Mouse (Mus musculus) limb, embryonic 13.5 days (tissue): Measurements from ENCODE around the gene Mrpl23. TPM values are rescaled to one million over a fixed set of nuclear protein-coding genes. Genes with fewer than 3 reads are reported as not detected.

Experiments
- ATAC-seq: fragments of 200-750 bp; cut with Nextera tagmentation; 2 replicates; pipeline ENCODE4 v1.8.0; 2017; ENCODE audit warnings: low read depth, moderate number of reproducible peaks, moderate TSS enrichment; ENCODE audit not compliant: low FRiP score
- H3K27ac ChIP-seq: fragments of 300-500 bp; sonication (generic); 2 replicates; pipeline ENCODE4 v1.5.1; 2015; ENCODE audit warnings: inconsistent platforms, mild to moderate bottlenecking, moderate library complexity
- H3K27me3 ChIP-seq: fragments of 300-500 bp; sonication (generic); 2 replicates; pipeline ENCODE4 v1.6.1; 2015; ENCODE audit warnings: mild to moderate bottlenecking, inconsistent platforms
- H3K36me3 ChIP-seq: fragments of 300-500 bp; sonication (generic); 2 replicates; pipeline ENCODE4 v1.6.1; 2015; ENCODE audit warnings: inconsistent platforms, mild to moderate bottlenecking, moderate library complexity
- H3K4me1 ChIP-seq: fragments of 300-500 bp; sonication (generic); 2 replicates; pipeline ENCODE4 v1.6.1; 2015; ENCODE audit warnings: inconsistent platforms
- H3K4me2 ChIP-seq: fragments of 300-500 bp; sonication (generic); replicated peaks from 2 replicates; pipeline ENCODE4 v1.6.1; 2015; ENCODE audit warnings: inconsistent platforms, mild to moderate bottlenecking, moderate library complexity
- H3K4me3 ChIP-seq: fragments of 300-500 bp; sonication (generic); 2 replicates; pipeline ENCODE4 v1.5.1; 2015; ENCODE audit warnings: moderate library complexity, mild to moderate bottlenecking, inconsistent platforms
- H3K9ac ChIP-seq: fragments of 300-500 bp; sonication (generic); 2 replicates; pipeline ENCODE4 v1.6.1; 2015; ENCODE audit warnings: mild to moderate bottlenecking, inconsistent platforms
- H3K9me3 ChIP-seq: fragments of 300-500 bp; sonication (generic); 2 replicates; pipeline ENCODE4 v1.6.1; 2016; ENCODE audit warnings: inconsistent platforms
- WGBS: fragments of 180-500 bp; shearing (Covaris S2); methylation state at CpG from one replicate; pipeline ENCODE4 v1.1.7; 2015; 5-methylcytosine and 5-hydroxymethylcytosine counted together
- polyA plus RNA-seq: library from polyadenylated mRNA; unstranded; fragments of >200 nt; fragmentation: Nextera tagmentation; extraction: Ambion mirVana; gene quantifications from 2 replicates; pipeline ENCODE4 v1.2.1, GENCODE M21; 2015

Gene Mrpl23
- 27.3 and 35.1 TPM in 2 replicates for polyA plus RNA-seq

DNA sequence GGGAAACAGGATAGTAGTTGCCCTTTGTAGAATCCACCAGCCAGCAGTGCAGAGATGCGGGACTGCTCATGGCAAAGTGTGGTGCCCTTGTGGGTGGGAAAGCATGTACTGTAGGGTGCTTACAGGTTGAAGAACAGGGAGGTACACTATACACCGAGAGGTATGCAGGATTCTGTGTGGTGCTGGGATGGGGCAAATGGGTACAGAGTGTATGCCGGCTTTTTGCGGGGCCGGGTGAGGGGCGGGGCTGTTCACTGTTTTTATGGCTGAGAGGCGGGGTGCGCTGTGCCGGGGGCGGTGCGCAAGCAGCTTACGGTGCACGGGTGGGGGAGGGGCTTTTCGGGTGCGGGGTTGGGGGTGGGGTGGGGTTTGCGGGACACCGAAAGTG, at the start of gene Mrpl23:
TSS of gene Mrpl23 (plus strand) at position 16 of the 388 bp plus-strand sequence.
- H3K4me2 ChIP-seq: peak within 1 kb of the TSS; percentile 79
- H3K4me1 ChIP-seq: peaks cover 79% of the 10 kb centered on the region
- 4% methylated on average over 16 of the region's 17 CpGs for WGBS
- ATAC-seq: peak; percentile 74
- no peaks in the 10 kb centered on the region for H3K9me3 ChIP-seq
- H3K9ac ChIP-seq: peak within 1 kb of the TSS; percentile 83
- peak within 1 kb of the TSS; percentile 58 for H3K4me3 ChIP-seq
- H3K27me3 ChIP-seq: no peaks in the 10 kb centered on the region
- peak within 1 kb of the TSS; percentile 96 for H3K27ac ChIP-seq
- no peaks in the 10 kb centered on the region for H3K36me3 ChIP-seq

DNA sequence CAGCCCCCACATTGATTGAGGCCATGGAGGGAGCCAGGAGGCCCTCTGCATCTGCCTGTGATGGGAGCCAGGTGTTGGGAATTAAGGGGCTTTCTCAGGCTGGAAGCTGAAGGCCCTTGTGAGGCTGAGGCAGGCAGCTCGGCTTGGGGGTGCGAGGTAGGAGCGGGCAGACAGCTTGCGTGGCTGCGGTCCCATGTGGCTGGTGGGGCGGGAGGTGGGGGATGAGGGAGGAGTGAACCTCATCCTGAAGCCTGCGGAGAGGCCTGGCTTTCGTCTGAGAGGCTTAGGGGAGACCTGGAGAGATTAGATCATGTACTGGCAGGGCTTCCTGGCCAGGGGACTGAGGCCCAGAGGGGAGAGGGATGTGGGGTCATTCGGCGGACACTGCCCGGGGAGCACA, 49.4 kb upstream of the Mrpl23 start:
- peak overlapping the region; percentile 99 for H3K27ac ChIP-seq
- peak; percentile 12 for ATAC-seq
- H3K4me2 ChIP-seq: peak overlapping the region; percentile 59; the same call in 1 of the 2 replicates
- H3K36me3 ChIP-seq: peaks cover 7% of the 10 kb centered on the region; the same call in 1 of the 2 replicates
- H3K9me3 ChIP-seq: no peaks in the 10 kb centered on the region
- no peak overlapping the region for H3K4me3 ChIP-seq
- peak overlapping the region; percentile 48 for H3K9ac ChIP-seq
- H3K4me1 ChIP-seq: peaks cover 88% of the 10 kb centered on the region
- H3K27me3 ChIP-seq: no peaks in the 10 kb centered on the region
- 19% methylated on average over 11 of the region's 11 CpGs for WGBS

GRCm38 (mm10) chr7:142484780-142485179, 47.7 kb upstream of the Mrpl23 start:
- no peaks in the 10 kb centered on the region for H3K27me3 ChIP-seq
- H3K4me3 ChIP-seq: no peak overlapping the region
- no peak overlapping the region for H3K4me2 ChIP-seq
- H3K27ac ChIP-seq: peak overlapping the region; percentile 99
- no peaks in the 10 kb centered on the region for H3K9me3 ChIP-seq
- H3K9ac ChIP-seq: peak overlapping the region; percentile 53; the same call in 1 of the 2 replicates
- no peak for ATAC-seq
- H3K4me1 ChIP-seq: peaks cover 92% of the 10 kb centered on the region
- H3K36me3 ChIP-seq: peaks cover 23% of the 10 kb centered on the region
- 50% methylated on average over 12 of the region's 12 CpGs for WGBS

- peak overlapping the region; percentile 50 for H3K9ac ChIP-seq
- WGBS: 20% methylated on average over 8 of the region's 8 CpGs
Observed at GRCm38 (mm10) chr7:142486751-142487162, 45.7 kb upstream of the Mrpl23 start.

DNA sequence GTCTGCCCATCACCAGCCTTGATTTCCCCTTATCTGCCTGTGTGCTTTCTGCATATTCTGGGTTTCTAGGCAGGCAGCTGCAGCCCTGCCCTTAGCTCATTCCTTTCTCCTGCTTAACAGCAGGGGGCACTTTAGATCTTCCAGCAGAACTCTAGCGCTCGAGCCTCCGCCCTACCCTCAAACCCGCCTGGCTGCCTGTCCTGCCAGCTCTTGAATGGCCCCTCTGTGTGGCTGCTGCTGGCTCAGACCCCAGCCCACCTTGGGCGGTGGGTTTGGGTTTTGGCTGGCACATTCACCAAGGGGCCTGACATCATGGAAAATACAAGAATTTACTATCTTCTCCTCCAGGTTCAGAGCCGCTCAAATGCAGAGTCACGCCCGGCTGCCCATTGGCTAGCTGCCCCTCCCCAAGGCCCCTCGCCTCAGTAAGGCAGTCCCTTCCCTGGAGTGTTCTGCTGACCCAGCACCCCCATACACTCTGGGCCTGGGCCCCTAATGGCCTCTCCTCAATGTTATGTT, 45.1 kb upstream of the Mrpl23 start:
- Histone ChIP-seq H3K4me1 (peaks cover 66% of the 10 kb centered on the region), H3K36me3 (peaks cover 46% of the 10 kb centered on the region), H3K4me2 (peak overlapping the region; percentile 30), H3K27me3 (no peaks in the 10 kb centered on the region), H3K9me3 (no peaks in the 10 kb centered on the region), H3K27ac (peak overlapping the region; percentile 99), H3K9ac (peak overlapping the region; percentile 50; the same call in 1 of the 2 replicates), H3K4me3 (no peak overlapping the region)
- peak; percentile 70 for ATAC-seq
- WGBS: 12% methylated on average over 9 of the region's 9 CpGs

More at GRCm38 (mm10) chr7:142486751-142487162, 45.7 kb upstream of the Mrpl23 start:
- no peaks in the 10 kb centered on the region for H3K27me3 ChIP-seq
- peak overlapping the region; percentile 99 for H3K27ac ChIP-seq
- ATAC-seq: peak; percentile 58
- no peaks in the 10 kb centered on the region for H3K9me3 ChIP-seq
- peaks cover 40% of the 10 kb centered on the region for H3K36me3 ChIP-seq
- H3K4me2 ChIP-seq: peak overlapping the region; percentile 30; the same call in 1 of the 2 replicates
- peaks cover 73% of the 10 kb centered on the region for H3K4me1 ChIP-seq
- H3K4me3 ChIP-seq: no peak overlapping the region

- ATAC-seq: no peak
- H3K4me1 ChIP-seq: peaks cover 62% of the 10 kb centered on the region
- peak overlapping the region; percentile 99 for H3K27ac ChIP-seq
- no peaks in the 10 kb centered on the region for H3K27me3 ChIP-seq
- peaks cover 46% of the 10 kb centered on the region for H3K36me3 ChIP-seq
- 80% methylated on average over 3 of the region's 3 CpGs for WGBS
- no peak overlapping the region; the same call in 1 of the 2 replicates for H3K4me2 ChIP-seq
- no peaks in the 10 kb centered on the region for H3K9me3 ChIP-seq
- no peak overlapping the region for H3K4me3 ChIP-seq
- H3K9ac ChIP-seq: no peak overlapping the region
Observed at GRCm38 (mm10) chr7:142488053-142488452, 44.4 kb upstream of the Mrpl23 start.

GRCm38 (mm10) chr7:142493535-142493934, 39.0 kb upstream of the Mrpl23 start:
- peaks cover 40% of the 10 kb centered on the region for H3K36me3 ChIP-seq
- 50% methylated on average over 8 of the region's 8 CpGs for WGBS
- H3K27me3 ChIP-seq: no peaks in the 10 kb centered on the region
- peaks cover 19% of the 10 kb centered on the region for H3K4me1 ChIP-seq
- H3K4me2 ChIP-seq: no peak overlapping the region
- H3K9ac ChIP-seq: no peak overlapping the region
- H3K9me3 ChIP-seq: no peaks in the 10 kb centered on the region
- H3K4me3 ChIP-seq: no peak overlapping the region
- no peak for ATAC-seq
- peak overlapping the region; percentile 55; the same call in 1 of the 2 replicates for H3K27ac ChIP-seq

- 79% methylated on average over 3 of the region's 3 CpGs for WGBS
- Histone ChIP-seq H3K9ac (no peak overlapping the region), H3K27me3 (no peaks in the 10 kb centered on the region), H3K4me2 (no peak overlapping the region), H3K9me3 (no peaks in the 10 kb centered on the region), H3K36me3 (peaks cover 14% of the 10 kb centered on the region), H3K27ac (no peak overlapping the region), H3K4me3 (no peak overlapping the region), H3K4me1 (peaks cover 14% of the 10 kb centered on the region)
- ATAC-seq: no peak
Observed at GRCm38 (mm10) chr7:142496158-142496557, 36.3 kb upstream of the Mrpl23 start.

- H3K9me3 ChIP-seq: no peaks in the 10 kb centered on the region
- no peak for ATAC-seq
- H3K27ac ChIP-seq: no peak overlapping the region
- H3K4me1 ChIP-seq: peaks cover 14% of the 10 kb centered on the region
- no peaks in the 10 kb centered on the region for H3K27me3 ChIP-seq
- 80% methylated on average over 5 of the region's 5 CpGs for WGBS
- no peak overlapping the region for H3K9ac ChIP-seq
- H3K4me3 ChIP-seq: no peak overlapping the region
- H3K36me3 ChIP-seq: peaks cover 9% of the 10 kb centered on the region
- H3K4me2 ChIP-seq: no peak overlapping the region
Observed at GRCm38 (mm10) chr7:142496800-142497199, 35.7 kb upstream of the Mrpl23 start.

GRCm38 (mm10) chr7:142497775-142498174, 34.7 kb upstream of the Mrpl23 start:
- Histone ChIP-seq H3K9ac (no peak overlapping the region), H3K36me3 (0 out of 2 replicates have a peak, but pooled peaks cover 5% of the 10 kb centered on the region), H3K27ac (no peak overlapping the region; the same call in 1 of the 2 replicates), H3K4me2 (no peak overlapping the region), H3K9me3 (no peaks in the 10 kb centered on the region), H3K4me1 (peaks cover 14% of the 10 kb centered on the region), H3K27me3 (no peaks in the 10 kb centered on the region), H3K4me3 (no peak overlapping the region)
- no peak for ATAC-seq
- 85% methylated on average over 2 of the region's 2 CpGs for WGBS

DNA sequence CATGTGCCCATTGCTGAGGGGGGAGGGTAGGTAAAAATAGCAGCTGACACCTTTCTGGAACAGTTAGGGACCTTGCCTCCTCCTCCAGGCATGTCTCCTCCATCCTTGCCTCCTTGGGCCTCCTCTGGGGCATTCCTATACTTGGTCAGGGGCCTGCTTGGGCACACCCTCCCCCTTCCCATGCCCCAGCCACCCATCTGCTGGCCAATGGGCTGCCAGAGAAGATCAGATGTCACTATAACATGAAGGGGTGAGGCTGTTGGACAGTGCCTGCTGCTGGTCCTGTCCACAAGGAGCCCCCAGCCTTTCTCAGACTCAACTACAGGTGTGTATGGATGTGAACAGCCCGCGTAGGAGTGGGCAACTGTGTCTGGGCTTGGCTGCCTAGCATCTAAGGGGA, 33.9 kb upstream of the Mrpl23 start, which contains the start of gene Tnnt3:
TSS of gene Tnnt3 (plus strand) at position 262 of the 400 bp plus-strand sequence.
- 82% methylated on average over 2 of the region's 2 CpGs for WGBS
- H3K9me3 ChIP-seq: no peaks in the 10 kb centered on the region
- ATAC-seq: no peak

DNA sequence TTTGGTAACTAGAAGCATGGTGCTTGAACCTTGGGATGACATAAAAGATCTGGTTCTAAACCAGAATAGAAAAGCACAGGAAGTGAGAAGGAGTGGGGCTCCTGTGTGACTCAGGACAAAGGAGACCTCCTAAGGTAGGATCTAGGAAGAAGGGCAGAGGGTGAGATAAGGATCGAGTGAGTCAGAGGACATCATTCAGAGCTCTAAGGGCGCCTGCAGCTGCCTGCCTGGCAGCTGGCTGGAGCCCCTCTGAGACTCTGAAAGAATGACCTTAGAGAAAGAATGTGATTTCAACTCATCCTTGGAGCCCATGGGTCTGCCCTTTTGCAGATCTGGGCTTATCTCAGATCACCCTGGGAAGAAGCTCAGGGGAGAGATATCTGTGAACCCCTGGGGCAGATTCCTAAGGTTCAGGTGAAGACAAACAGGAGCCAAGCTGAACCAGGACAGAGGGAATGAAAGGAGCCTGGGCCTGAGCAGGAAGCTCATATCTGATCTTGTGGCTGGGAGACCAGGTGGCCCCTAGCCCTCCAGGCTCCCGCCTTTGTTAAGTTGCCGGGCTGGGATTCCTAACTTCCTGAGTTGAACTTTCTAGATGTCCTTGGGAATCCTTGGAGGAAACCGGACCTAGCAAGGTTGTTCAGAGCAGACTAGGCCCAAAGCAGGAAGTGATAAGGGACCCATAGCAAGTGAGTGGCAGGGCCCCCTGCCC, 33.3 kb upstream of the Mrpl23 start:
- Histone ChIP-seq H3K4me1 (peaks cover under 1% of the 10 kb centered on the region; the same call in 1 of the 2 replicates), H3K9me3 (no peaks in the 10 kb centered on the region), H3K27me3 (no peaks in the 10 kb centered on the region), H3K4me2 (no peak overlapping the region), H3K27ac (peak overlapping the region; percentile 52; the same call in 1 of the 2 replicates), H3K9ac (0 out of 2 replicates have a peak overlapping the region, but pooled peaks have one; percentile 4), H3K4me3 (no peak overlapping the region), H3K36me3 (0 out of 2 replicates have a peak, but pooled peaks cover 3% of the 10 kb centered on the region)
- ATAC-seq: no peak
- 66% methylated on average over 5 of the region's 5 CpGs for WGBS

More for the DNA sequence above, 33.9 kb upstream of the Mrpl23 start, which contains the start of gene Tnnt3:
- Histone ChIP-seq H3K27me3 (no peaks in the 10 kb centered on the region), H3K9ac (0 out of 2 replicates have a peak within 1 kb of the TSS, but pooled peaks have one; percentile 4), H3K4me2 (no peak within 1 kb of the TSS), H3K27ac (peak within 1 kb of the TSS; percentile 52; the same call in 1 of the 2 replicates), H3K4me1 (peaks cover 7% of the 10 kb centered on the region), H3K4me3 (no peak within 1 kb of the TSS), H3K36me3 (0 out of 2 replicates have a peak, but pooled peaks cover 5% of the 10 kb centered on the region)
